Mouse (Mus musculus) layer of hippocampus, adult 18-20 months (tissue): ENCODE measurements around the gene Tulp1. TPM values are rescaled to one million over a fixed set of nuclear protein-coding genes. Genes with fewer than 3 reads are reported as not detected.
A peak's percentile ranks its signal among the peaks of the same experiment; 100 is the strongest.
"Not testable (repeated sequence)": the region's sequence is repeated elsewhere in the genome, so short reads cannot be mapped to it uniquely, and the experiment has no call there.

Experiments
- DNase-seq, 2 experiments: peaks; one replicate each; pipeline ENCODE4 v3.0.0; 2022; ENCODE audit warnings: low spot score in 2 of 2
- total RNA-seq, 2 experiments: library from RNA; stranded (reverse); gene quantifications; 2 replicates each; pipeline ENCODE4 v1.2.3; 2021

The Tulp1 gene
- total RNA-seq, 2 experiments from 2014 or later = not detected

DNA sequence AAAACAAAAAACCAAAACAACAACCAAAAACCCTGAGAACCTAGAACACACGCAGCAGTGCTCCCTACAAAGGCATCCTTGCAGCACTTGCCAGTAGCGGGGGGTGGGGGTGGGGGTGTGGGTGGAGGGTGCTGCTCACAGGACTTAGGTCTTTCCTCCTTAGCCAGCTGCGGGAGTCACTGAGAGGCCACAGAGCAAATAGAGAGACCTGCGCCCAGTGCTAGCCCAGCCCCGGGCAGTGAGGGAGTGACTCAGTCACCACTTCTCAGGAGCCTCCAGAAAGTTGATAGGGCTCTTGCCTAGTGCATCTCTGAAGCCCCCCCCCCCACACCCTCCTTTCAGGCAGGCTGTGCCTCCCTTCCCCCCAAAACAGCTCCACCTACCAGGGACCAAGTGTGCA, 4.0 kb upstream of the Tulp1 start:
- DNase-seq = no peak

DNA sequence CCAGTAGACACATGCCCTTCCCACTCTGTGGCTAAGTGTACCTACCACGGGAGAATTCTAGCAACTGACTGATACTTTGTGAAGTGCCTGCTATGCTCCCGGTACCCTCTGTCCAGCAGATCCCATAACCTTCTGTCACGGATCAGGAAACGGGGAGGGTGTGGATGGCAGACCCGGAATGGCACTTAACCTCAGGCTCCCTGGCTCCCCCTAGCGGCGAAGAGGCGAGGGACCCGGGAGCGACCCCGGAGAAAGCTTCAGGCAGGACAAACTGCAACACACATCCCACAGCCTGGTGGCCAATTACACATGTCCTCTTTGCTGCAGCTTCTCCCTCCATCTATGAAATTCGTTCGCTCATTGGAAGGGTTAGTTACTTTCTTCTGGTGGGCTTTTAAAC, 3.4 kb upstream of the Tulp1 start:
- DNase-seq = peak in 1 of 2 experiments; percentile 65

DNA sequence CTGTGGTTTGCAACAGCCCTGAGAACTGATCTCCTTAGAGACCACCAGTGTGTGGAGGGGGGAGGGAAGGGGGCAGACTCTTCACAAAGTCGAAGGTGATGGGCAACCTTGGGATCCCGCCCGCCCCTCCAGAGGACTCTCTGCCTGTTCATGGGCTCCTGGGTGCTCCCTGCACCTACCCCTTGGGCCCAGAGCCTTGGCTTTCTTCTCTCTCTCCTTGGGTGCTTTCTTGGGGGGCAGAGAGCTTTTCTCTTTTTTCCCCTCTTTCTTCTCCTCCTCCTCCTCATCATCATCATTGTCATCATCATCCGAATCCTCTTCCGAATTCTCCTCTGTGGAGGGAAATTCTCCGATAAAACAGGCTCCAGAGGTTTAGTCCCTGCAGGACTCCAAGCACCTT, 1.5 kb downstream of the Tulp1 start:
- DNase-seq = no peak

DNA sequence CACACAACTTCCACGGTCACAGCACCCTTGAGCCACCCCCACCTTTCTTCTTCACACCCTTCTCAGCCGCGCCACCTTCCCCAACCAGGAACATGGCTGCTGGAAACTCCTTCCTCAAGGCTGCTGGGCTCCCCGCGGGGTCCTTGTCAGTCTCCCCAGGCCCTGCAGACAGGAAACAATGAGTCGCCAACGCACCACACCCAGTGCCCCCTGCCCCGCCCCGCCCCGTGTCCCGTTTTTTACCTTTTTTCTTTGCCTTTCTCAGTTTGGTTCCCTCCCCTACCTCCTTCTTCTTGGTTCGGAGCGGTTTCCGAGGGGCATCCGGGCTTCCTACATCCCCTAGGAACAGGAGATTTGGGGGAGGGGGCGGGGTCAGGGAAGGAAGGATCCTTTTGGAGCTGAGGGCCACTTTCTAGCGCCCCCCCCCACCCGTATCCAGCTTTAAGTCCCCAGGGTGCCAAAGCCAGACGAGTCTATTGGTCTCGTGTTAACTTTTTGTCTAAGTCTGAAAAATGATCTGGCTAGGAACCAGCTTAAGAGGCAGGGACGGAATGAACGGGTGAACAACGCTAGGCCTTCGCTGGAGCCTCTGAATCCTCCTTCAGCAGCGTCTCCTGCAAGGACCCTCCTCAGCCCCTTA, 2.2 kb downstream of the Tulp1 start:
- DNase-seq = no peak

DNA sequence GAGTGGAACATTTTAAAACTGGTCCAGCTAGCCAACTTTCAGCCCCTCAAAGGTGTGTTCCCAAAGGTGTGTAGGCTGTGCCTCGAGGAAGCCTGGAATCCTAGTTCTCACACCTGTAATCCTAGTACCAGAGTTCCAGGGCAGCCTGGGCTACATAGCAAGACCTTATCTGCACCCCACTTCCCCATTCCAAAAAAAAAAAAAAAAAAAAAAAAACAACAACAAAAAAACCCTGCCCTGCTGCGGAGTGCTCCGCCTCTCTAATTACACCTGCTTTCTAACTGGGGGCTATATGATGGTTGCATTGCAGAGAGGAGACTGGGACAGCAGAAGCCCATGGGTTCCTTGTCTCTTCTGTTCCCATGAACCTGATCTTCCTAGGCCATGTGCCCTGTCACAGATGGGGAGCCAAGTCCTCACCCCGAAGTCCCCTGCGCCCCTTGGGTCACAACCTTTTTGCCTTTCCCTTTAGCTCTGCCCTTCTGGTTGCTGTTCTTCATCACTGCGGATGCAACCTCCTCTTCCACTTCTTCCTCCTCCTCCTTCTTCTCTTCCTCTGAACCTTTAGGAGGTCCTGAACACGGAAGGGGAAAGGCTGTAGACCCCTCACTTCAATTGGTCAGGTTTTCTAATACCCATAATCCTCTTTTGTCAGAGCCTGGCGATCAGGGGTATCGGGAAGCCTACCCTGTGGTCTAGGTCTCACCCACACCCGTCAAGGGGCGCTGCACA, 2.9 kb downstream of the Tulp1 start:
- DNase-seq = no peak

DNA sequence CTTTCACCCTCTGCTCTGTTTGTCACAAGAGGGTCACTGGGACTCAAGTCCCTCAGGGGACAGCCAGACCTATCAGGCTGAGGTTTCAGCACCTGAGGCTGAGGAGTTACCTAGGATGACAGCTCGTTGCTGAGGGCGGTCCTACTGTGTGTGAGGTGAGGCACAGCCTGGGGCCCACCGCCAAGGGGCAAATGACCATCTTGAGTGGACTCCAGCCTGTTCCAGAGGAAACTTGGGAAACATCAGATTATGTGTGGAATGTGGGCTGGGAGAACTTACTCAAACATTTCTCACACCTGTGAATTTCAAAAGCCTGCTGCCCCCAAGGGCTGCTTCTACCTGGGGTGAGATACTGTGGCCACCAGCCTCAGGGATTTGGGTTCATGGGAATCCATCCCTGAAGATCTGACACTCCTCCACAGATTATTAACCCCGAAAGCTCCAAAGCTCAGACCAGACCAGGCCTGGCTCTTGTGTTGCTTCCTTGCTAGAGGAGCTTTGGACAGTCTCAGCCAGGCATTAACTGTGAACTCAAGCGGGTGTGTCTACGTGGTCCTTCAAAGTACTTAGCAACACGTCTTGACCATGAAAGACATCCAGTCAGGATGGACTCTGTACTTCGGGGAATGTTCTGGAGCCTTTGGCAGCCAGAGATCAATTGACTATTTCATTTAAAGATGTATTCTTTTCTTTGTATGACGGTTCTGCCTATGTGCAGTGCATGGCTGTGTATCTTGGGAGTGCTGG, 4.3 kb downstream of the Tulp1 start:
- no peak for DNase-seq

DNA sequence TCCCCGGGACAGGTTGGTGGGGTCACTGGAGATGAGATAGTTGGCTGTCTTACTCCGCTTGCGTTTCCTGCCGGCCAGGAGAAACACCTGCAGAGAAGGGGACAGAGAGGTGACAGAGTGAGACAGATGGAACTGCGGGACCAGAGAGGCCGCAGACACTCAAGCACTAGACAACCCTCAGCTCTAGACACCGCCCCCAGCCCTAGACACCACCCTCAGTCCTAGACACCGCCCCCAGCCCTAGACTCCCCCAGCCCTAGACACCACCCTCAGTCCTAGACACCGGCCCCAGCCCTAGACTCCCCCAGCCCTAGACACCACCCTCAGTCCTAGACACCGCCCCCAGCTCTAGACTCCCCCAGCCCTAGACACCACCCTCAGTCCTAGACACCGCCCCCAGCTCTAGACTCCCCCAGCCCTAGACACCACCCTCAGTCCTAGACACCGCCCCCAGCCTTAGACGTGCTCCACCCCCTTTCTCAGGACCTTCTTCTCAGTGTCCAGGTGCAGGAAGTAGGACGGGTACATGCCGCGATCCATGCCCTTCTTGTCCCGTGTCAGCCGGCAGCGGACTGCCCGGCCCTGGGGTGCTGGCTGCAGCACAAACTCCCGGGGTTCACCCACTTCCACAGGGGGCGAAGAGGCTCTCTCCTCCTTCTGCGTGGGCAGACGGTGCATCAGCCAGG, 6.3 kb downstream of the Tulp1 start:
- DNase-seq = not testable (repeated sequence)

DNA sequence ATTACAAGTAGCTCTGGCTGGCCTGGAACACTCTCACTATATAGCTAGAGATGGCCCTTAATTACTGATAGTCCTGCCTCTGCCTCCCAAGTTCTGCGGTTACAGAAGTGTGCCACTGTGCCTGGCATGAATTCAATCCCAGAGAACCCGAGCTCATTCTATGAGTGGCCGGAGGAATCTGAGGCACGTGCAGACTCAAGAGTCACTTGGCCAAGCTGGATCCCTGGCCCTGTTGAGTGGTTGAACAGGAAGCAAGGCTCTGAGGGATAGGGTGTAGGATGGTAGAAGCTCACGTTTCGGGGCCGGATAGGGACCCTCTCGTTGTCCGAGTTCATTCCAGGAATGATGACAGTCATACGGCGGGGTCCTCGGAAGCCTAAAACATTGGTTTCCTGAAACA, 9.2 kb downstream of the Tulp1 start:
- DNase-seq = no peak

DNA sequence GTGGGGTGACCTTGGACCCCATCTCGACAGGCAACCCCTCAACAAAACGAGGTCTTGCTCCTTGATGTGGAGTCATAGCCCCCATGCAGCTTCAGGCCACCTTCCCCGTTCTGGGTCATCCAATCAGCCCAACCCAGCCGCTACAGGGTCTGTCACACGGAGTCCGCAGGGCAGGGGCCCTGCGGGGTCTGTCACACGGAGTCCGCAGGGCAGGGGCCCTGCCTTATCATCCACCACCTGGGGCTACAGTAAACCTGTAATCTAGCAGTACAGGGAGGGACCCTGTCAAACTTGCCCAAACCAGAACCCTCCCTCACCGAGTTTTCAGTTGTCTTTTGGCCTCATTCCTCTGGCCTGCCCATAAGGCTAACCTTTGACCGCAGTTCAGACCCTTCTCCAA, 13.0 kb downstream of the Tulp1 start:
- no peak for DNase-seq

DNA sequence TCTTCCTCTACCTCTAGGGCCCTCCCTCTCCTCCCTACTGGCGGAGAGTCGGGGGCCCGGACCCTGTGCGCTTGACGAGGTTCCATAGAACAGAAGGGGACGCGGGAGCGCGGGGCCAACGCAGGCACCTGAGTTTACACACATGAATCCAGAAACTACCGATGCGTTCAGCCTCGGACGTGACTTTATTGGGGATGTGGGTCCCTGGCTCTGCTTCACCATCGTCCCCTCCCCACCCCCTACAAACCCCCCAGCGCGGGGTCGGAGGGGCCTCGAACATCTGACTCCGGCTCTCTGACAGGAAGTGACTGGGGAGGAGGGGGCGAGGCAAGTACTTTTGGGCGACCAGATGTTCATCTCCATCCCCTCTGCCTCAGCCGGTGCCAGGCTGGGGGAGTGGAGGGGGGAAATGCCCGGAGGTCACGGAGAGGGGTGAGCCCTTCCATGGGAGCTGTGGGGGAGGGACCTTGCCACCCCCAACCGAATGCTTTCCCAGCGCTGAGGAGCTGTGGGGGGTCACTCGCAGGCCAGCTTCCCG, 13.6 kb downstream of the Tulp1 start:
- DNase-seq = no peak

DNA sequence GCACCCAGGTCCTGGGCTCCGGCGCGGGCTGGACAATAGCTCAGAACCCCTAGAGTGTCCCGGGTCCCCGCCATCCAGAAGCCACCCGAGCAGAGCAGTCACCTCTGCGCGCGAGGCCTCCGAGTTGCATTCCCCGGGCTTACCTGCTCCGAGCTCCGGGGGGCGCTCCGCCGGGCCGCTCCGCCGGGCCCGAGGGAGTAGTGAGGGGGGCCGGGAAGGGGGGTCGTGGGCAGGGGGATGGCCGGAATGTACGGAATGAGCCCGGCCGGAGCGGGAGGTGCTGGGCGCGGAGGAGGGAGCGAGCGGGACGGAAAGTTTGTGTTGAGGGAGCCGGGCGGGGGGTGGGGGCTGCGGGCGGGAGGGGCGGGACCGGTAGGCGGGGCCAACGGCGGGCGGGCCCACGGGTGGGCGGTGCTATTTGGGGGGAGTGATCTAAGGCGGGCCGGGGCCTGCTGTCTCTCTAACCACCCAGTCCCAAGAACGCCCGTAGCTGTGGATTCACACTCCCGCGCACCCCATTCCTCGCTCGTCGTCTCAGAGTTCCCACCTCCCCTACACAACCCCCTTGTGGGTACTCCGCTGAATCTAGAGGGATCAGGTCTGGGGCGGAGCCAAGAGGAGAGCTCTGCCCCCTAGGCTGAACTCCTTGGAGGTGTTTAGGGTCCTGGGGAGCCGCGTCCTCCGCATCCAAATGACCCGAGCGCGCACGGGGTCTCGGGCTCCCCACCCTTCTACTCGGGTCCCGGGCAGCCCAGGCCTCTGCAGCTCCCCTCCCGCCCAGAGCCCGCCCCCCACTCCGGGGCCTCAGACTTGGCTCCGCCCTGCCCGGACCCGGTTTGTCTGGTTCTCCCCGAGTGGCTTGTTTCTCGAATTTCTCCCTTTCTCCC, 14.3 kb downstream of the Tulp1 start, which contains the start of gene Tead3:
Tead3 (minus strand) TSS at position 352 of the 887 bp plus-strand sequence.
- DNase-seq = peak in 1 of 2 experiments; percentile 30

DNA sequence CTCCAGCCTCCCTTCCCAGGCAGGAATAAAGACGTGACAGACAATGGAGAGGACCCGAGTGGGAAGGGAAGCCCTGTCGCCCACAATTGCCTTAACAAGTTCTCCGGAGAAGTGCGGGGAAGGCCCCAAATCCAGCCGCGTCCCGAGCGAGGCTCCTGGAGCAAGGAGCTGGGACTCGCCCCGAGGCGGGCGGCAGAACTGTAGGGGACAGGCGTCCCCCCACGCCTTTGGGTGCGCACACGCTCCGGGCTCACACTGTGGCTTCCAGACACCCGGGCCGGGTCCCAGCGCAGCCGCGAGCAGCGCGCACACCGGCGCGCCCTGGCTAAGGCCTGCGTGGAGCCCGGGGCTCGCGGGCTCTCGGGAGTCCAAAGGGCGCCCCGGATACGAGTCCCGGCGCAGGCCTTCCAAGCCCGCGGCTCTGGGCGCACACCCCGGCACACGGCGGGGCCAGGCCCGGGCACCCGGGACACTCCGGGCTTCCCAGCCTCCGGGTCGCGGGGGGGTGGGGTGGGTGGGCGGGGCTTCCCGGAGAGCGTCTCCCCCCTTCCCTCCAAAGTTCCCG, 15.0 kb downstream of the Tulp1 start:
- no peak for DNase-seq

DNA sequence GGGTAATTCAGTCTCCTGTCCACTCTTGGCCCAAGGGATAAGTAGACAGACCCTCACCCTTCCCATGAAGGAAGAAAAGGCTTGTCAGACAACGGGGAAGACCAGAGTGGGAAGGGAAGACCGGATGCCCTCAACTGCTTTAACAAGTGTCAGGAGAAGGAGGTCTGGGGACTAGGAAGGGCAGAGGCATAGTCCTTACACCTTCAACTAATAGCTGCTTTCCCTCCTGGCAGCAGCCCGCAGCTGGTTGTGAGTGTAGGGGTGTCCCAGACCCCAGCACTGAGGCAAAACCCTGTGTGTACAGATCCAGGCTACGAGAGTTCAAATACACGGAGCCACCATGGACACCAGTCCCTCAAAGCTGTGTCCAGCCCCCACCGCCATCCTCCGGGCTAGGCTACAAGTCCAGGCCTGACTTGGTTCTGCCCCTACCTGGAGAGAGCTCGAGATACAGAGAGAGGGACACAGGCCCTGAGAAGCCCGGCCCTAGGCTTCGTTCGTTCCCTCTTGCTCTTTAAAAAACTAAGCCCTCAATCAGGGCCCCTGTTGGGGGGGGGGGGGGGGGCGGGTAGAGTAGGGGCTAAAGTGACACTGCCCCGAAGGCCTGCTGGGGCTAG, 15.7 kb downstream of the Tulp1 start:
- DNase-seq = no peak

DNA sequence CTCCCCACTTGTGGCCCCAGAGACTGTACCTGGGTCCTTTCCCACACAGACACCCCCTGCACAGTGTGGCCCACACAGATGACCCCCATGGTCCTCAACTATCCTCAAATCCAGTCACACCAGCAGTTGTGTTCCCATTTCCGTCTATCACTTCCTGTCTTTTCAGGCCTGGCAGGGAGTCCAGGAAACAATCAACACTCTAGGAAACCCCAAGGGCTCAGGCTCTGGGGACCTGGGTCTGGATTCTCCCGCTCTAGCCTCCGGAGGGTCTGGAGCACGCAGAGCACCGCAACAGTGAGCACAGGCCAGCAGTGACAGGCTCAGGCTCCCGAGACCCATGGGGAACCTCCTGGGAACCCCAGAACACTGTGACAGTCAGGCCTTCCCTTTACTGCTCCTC, 16.8 kb downstream of the Tulp1 start:
- DNase-seq = no peak

DNA sequence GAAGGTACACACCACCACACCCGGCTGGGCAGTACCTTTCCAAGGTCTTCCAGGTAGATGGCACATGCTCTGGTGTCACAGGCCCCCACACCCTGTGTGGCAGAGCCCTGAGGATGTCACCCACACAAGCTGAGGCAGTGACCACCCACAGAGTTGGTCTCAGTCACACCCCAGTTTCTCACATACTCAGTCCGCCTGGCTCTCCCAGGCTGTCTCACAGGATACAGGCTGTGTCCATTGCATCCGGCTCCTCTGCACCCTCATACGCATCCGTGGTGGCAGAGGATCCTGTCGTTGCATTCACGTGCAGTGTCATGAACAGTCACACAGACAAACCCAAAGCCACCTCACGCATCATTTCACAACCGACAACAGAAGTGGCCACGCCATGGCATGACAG, 17.7 kb downstream of the Tulp1 start:
- DNase-seq = no peak

DNA sequence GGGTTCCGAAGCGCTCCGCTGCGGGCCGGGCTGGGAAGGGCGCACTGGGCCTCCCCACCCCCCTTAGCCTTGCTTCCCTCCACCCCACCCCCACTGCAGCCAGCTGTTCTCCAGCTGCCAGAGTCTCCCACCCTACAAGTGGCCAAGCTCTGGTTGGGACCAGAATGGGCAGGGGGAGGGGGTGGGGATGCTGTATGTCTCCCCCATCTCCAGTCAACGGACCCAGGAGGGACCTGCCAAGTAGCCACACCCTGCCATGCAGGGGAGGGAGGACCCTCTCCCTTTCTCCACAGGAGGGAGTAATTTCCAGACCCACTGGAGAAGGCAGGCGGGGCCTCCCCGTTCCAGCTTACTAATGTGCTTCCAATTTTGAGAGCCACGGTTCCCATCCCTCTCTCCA, 19.1 kb downstream of the Tulp1 start:
- DNase-seq = no peak

DNA sequence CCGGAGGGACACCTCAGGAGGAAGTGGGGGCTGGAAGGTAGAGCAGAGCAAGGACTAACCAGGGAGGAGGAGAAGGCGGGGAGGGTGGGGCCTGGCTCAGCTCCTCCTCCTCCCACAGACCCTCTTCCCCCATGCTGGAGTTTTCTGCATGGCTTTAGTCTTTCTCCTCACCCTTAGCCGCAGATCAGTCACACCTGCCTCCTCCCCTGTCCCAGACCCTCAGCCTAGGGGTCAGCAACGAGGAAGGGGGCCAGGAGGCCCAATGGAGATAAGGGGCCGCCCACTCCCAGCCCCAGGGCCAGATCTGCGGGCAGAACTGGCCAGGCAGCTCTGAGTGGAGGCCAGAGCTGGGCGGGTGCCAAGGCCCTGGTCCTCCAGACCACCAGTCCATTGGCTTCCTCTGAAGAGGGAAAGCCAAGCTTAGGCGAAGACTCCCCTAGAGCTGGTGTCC, 19.7 kb downstream of the Tulp1 start:
- no peak for DNase-seq

DNA sequence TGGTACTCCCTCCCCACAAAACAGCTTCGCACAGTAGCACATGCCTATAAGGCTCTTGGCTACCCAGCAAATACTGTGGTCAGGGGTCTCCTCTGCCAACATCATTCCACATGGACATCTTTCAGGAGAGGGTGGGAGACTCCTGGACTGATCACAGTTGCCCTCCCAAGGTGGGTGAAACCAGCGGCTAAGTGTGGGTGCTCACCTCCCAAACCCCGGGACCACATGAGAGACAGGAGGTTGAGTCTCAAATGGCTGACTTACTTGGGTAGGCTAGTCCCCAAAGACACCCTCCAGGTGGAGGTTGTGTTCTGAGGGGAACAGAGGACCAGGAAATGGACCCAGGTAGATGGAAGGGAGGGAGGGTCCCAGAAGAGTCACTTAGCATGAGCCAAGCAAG, 20.4 kb downstream of the Tulp1 start:
- no peak for DNase-seq

DNA sequence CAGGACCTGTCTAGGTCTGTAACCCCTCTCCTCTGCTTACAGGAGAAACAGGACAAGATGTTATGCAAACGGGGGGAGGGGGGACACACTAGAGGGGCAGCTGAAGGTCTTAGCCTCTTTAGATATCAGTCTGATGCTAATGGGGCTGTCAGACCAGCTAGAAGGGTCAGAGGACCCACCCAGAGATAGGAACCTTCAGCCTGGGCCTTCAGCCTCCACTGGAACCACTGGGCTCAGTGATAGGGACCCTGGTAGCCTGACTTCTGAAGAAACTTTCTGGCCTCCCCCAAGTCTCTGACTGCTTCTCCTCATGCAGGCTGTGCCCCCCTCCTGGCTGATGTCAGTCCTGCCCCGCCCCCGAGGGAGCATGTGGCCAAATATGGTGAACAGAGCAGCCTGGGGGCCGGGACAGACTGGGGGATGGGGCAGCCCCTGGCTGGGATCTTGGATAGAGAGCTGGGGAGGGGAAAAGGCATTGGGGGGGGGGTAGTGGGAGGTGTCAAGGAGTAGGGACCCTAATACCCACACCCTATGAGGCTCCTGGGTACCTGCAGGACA, 20.9 kb downstream of the Tulp1 start:
- no peak for DNase-seq
